Mouse (Mus musculus) skeletal muscle tissue, postnatal 0 days (tissue): Measurements from ENCODE around the gene Sept4. TPM values are rescaled to one million over a fixed set of nuclear protein-coding genes. Genes with fewer than 3 reads are reported as not detected.

Experiments used
- polyA plus RNA-seq: library from polyadenylated mRNA; unstranded; fragments of >200 nt; fragmentation: Nextera tagmentation; extraction: Ambion mirVana; gene quantifications from 2 replicates; pipeline ENCODE4 v1.2.1, GENCODE M21; 2015

Sept4 gene
- 98.0 and 104 TPM in 2 replicates for polyA plus RNA-seq

DNA sequence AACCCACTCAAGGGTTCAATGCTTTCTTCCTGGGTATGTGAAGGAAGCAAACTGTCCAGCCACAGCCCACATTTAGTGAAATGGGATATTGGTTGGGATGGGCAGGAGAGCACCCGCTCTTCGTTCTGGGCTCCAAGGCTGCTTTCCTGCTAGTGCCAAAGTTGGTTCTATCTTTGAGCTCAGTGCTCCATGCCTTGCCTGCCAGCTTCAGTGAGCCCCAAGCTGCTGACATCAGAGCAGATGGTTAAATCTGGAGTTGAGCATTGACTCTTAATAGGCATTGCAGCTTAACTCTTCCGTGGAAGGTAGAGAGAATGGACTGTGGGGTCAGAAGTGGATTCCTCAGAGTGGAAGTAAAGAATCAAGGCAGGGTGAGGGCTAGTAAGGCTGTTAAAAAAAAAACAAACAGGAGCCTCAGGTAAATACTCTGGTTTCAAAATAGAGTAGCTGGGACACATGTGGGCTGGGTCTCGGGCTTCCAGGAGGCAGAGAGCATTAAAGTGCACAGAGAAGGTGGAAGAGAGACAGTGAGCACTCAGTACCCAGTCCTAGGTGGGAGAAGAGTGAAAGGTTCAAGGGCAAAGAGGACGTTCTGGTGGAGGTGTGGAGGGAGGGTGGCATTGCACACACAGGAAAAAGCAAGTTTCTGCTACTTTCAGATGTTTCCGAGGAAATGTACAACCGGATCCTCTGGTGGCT, at the start of gene Sept4:
Gene Sept4 (plus strand): TSS at position 649 of the 699 bp plus-strand sequence.

DNA sequence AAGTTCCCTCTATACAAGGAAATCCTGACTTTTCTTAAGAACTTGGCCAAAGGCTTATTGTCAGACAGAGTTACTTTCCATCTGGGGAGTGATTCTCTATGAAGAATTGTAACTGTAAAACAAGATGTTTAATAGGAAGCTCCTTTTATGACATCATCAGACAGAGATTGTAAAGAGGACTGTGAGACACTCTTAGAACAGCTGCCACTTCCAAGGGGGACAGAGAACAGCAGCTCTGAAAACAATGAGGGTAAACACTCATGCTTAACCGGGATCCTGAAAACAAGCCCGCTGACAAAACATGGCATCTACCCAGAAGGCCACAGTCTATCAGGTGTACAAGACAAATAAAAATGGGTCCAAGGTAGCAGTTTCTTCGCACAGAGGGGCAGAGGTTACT, 2.2 kb upstream of the Sept4 start, which contains the start of gene Gm11492:
Gene Gm11492 (plus strand): TSS at position 153 of the 400 bp plus-strand sequence.

DNA sequence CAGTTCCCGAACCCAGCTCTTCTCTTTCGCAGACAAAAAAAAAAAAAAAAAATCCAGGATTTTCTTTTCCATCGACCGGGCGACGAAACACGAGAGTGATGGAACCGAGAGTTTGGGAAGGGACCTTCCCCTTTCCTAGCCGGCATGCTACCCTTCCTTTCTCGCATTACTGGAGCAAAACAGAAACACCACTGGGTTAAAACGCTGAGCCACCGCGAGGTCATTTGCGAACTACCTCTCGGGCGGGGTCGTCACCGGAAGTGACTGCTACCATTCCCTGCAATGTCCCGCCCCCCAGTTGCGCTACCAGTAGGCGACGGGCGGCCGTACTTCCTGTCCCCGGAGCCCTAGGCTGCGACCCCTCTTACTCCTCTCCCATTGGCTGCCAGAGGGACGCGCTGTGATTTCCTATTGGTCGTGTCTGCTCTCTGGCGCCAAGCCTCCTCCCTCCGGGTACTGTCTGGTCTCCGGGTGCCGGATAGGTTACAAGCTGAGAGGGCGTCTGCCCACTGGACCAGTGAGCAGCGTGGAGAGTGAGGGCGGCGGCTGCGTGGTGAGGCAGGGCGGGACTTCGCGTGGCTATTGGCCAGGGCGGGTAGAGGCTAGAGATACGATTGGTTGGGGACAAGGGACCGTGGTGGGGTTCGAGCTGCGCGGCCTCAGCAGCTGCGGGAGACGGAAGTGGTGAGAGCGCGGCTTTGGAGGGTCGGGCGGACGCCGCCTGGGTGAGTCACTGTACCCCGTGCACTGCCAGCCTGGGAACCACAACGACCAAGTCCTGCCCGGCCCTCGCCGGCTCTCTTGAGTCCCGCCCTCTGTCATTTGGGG, 23.0 kb downstream of the Sept4 start, which contains the start of gene Mtmr4:
Gene Mtmr4 (plus strand): TSS at position 637 of the 828 bp plus-strand sequence.

DNA sequence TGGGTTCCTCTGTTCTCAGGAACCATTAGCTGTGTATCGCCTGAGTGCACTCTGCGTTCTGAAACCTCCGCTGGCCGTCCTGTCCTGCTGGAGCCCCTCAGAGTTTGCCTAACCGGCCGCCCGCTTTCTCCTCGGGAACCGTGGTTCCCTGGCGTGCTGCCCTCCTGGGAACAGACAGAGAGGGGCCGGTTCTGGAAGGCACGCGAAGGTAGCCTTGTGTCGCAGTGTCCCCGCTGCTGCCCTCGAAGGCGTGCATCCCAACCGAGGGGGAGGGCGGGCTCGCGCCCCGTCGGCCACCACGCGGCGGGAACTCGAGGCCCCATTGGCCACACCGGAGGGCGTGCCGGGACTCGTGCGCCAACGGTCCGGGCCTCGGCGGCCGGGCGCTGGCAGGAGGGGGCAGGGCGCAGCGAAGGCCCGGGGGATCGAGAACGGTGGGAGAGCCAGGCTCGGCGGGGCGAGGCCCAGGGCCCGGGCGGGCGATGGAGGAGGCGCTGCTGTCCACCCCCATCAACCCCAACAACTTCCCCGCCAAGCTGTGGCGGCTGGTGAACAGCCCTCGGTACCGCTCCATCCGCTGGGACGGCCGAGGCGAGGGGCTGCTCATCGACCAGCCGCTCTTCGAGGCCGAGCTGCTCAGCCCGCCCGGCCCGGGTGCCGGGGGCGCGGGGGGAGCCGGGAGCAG, 48.2 kb downstream of the Sept4 start, which contains the start of gene Hsf5:
Gene Hsf5 (plus strand): TSS at position 375 of the 685 bp plus-strand sequence.

Other genes with a start within 250 kb of the Sept4 start
- 0.58 TPM in 2 replicates for gene Ppm1e, start 209.9 kb upstream of the Sept4 start, polyA plus RNA-seq
- 2.2 and 2.5 TPM in 2 replicates for gene Rad51c, start 163.9 kb upstream of the Sept4 start, polyA plus RNA-seq
- gene Tex14, start 163.8 kb upstream of the Sept4 start, polyA plus RNA-seq, result 2.3 and 2.9 TPM in 2 replicates
- not detected in 2 replicates for gene Gm11492, start 2.2 kb upstream of the Sept4 start, polyA plus RNA-seq
- 4.2 and 5.5 TPM in 2 replicates for gene Mtmr4, start 23.3 kb downstream of the Sept4 start, polyA plus RNA-seq
- gene Hsf5, start 48.3 kb downstream of the Sept4 start, polyA plus RNA-seq, result 0.06 TPM in 1 of 2 replicates, not detected in the other
- 0.22 and 0.78 TPM in 2 replicates for gene Rnf43, start 93.8 kb downstream of the Sept4 start, polyA plus RNA-seq
- 95.1 and 107 TPM in 2 replicates for gene Supt4a, start 168.6 kb downstream of the Sept4 start, polyA plus RNA-seq
- gene Tspoap1, start 191.6 kb downstream of the Sept4 start, polyA plus RNA-seq, result 0.19 TPM in 2 replicates
- gene Mpo, start 224.7 kb downstream of the Sept4 start, polyA plus RNA-seq, result 0.12 and 0.21 TPM in 2 replicates